Mouse (Mus musculus) spleen, postnatal 0 days (tissue): ENCODE data around the gene Ciao1. TPM values are rescaled to one million over a fixed set of nuclear protein-coding genes. Genes with fewer than 3 reads are reported as not detected.

Source experiments
- polyA plus RNA-seq: library from polyadenylated mRNA; unstranded; fragments of >200 nt; fragmentation: Nextera tagmentation; extraction: Ambion mirVana; gene quantifications from 2 replicates; pipeline ENCODE4 v1.2.1, GENCODE M21; 2015

Gene Ciao1
- polyA plus RNA-seq: 44.3 and 45.0 TPM in 2 replicates

GRCm38 (mm10) chr2:127247592-127248333 lies at the start of gene Ciao1, which contains the start of gene Tmem127:
Ciao1 (minus strand) TSS chr2:127247816.
Tmem127 (plus strand) TSS chr2:127247908.

GRCm38 (mm10) chr2:127269491-127270299 lies 22.1 kb upstream of the Ciao1 start, which contains the start of gene Stard7:
Stard7 (plus strand) TSS chr2:127270218.

GRCm38 (mm10) chr2:127207547-127208451 lies 39.8 kb downstream of the Ciao1 start, which contains the start of the genes 1810024B03Rik and Snrnp200:
1810024B03Rik (minus strand) TSS chr2:127208280.
Snrnp200 (plus strand) TSS chr2:127208386.

Other genes starting within 250 kb of the Ciao1 start
- 4.5 and 6.1 TPM in 2 replicates for gene Ap4e1, start 239.1 kb downstream of the Ciao1 start, polyA plus RNA-seq
- 76.3 and 81.5 TPM in 2 replicates for gene Blvra, start 177.2 kb downstream of the Ciao1 start, polyA plus RNA-seq
- gene Ncaph, start 113.9 kb downstream of the Ciao1 start, polyA plus RNA-seq: 53.2 and 59.3 TPM in 2 replicates
- 31.3 and 32.7 TPM in 2 replicates for gene Itpripl1, start 104.4 kb downstream of the Ciao1 start, polyA plus RNA-seq
- gene 1810024B03Rik, start 39.5 kb downstream of the Ciao1 start, polyA plus RNA-seq: 1.7 and 2.1 TPM in 2 replicates
- 24.7 and 26.7 TPM in 2 replicates for gene Snrnp200, start 39.4 kb downstream of the Ciao1 start, polyA plus RNA-seq
- gene Tmem127, start 92 bp upstream of the Ciao1 start, polyA plus RNA-seq: 17.2 and 19.0 TPM in 2 replicates
- gene Stard7, start 22.4 kb upstream of the Ciao1 start, polyA plus RNA-seq: 42.2 and 44.0 TPM in 2 replicates
- gene Dusp2, start 88.3 kb upstream of the Ciao1 start, polyA plus RNA-seq: 10.5 and 14.4 TPM in 2 replicates
- not detected in 2 replicates for gene Astl, start 90.8 kb upstream of the Ciao1 start, polyA plus RNA-seq
- gene Adra2b, start 115.4 kb upstream of the Ciao1 start, polyA plus RNA-seq: 4.3 and 6.1 TPM in 2 replicates
- 0.18 TPM in 1 of 2 replicates, not detected in the other for gene Gpat2, start 177.4 kb upstream of the Ciao1 start, polyA plus RNA-seq
- 14.1 and 16.2 TPM in 2 replicates for gene Fahd2a, start 196.7 kb upstream of the Ciao1 start, polyA plus RNA-seq